Mouse (Mus musculus) left cerebral cortex, postnatal 4 days (tissue): ENCODE results near the gene Sptbn4. TPM values are rescaled to one million over a fixed set of nuclear protein-coding genes. Genes with fewer than 3 reads are reported as not detected.

Source experiments
- total RNA-seq, 2 experiments: library from RNA; stranded (reverse); gene quantifications; 2 replicates each; pipeline ENCODE4 v1.2.3; 2021

Gene Sptbn4
- total RNA-seq, 2 experiments from 2014 or later = 75.3 to 82.5 TPM

Other genes starting within 250 kb of the Sptbn4 start
- gene Itpkc, start 219.0 kb downstream of the Sptbn4 start, total RNA-seq = 10 to 100 TPM; 14.1 to 14.3 TPM
- gene Coq8b, start 214.7 kb downstream of the Sptbn4 start, total RNA-seq = 10 to 100 TPM; 23.6 to 27.0 TPM
- 100 to 1,000 TPM; 101 to 104 TPM for gene Numbl, start 189.3 kb downstream of the Sptbn4 start, total RNA-seq
- gene Ltbp4, start 110.0 kb downstream of the Sptbn4 start, total RNA-seq = 10 to 100 TPM; 41.9 to 52.7 TPM
- 10 to 100 TPM; 47.2 to 52.4 TPM for gene Shkbp1, start 91.7 kb downstream of the Sptbn4 start, total RNA-seq
- not detected for gene Gm20479, start 90.3 kb downstream of the Sptbn4 start, total RNA-seq
- 10 to 100 TPM in 1 of 2 experiments, 1 to 10 TPM in 1; 9.7 to 12.2 TPM for gene Blvrb, start 292 bp upstream of the Sptbn4 start, total RNA-seq
- gene Sertad3, start 26.1 kb upstream of the Sptbn4 start, total RNA-seq = 1 to 10 TPM; 3.1 to 3.2 TPM
- gene Sertad1, start 39.2 kb upstream of the Sptbn4 start, total RNA-seq = 1 to 10 TPM; 3.3 to 3.5 TPM
- gene Prx, start 51.6 kb upstream of the Sptbn4 start, total RNA-seq = 1 to 10 TPM; 2.6 to 2.7 TPM
- 1 to 10 TPM in 1 of 2 experiments, under 1 TPM in 1; 0.40 to 1.1 TPM for gene Hipk4, start 75.6 kb upstream of the Sptbn4 start, total RNA-seq
- gene Pld3, start 105.5 kb upstream of the Sptbn4 start, total RNA-seq = 100 to 1,000 TPM; 175 to 222 TPM
- gene 2310022A10Rik, start 105.5 kb upstream of the Sptbn4 start, total RNA-seq = 10 to 100 TPM; 27.4 to 33.1 TPM
- 10 to 100 TPM; 68.1 to 72.0 TPM for gene Akt2, start 143.9 kb upstream of the Sptbn4 start, total RNA-seq
- gene Ttc9b, start 206.2 kb upstream of the Sptbn4 start, total RNA-seq = 10 to 100 TPM; 80.0 to 91.0 TPM
- gene Map3k10, start 226.9 kb upstream of the Sptbn4 start, total RNA-seq = 100 to 1,000 TPM; 162 to 170 TPM
- 10 to 100 TPM; 10.1 to 11.4 TPM for gene Zfp607b, start 241.7 kb upstream of the Sptbn4 start, total RNA-seq